Mouse (Mus musculus): ENCODE measurements around the gene Jdp2. TPM values are rescaled to one million over a fixed set of nuclear protein-coding genes. Genes with fewer than 3 reads are reported as not detected.
A peak's percentile ranks its signal among the peaks of the same experiment; 100 is the strongest.

Jdp2 gene
- polyA plus RNA-seq, 2 experiments = 3.2 to 43.9 TPM

DNA sequence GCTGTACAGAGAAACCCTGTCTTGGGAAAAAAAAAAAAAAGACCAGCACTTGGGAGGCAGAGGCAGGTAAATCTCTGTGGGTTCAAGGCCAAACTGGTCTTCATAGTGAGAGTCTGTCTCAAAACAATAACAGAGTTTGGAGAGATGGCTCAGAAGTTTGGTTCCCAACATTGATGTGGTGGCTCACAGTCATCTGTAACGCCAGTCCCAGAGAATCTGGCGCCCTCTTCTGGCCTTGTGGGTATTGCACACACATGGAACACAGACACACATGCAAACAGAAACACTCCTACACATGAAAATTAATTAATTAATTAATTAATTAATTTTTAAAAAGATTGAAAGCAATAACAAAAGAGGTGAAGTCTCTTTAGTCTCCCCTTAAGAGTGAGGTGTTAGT, 83.5 kb downstream of the Jdp2 start:
- no peak overlapping the region for H3K4me2 ChIP-seq (replicated peaks; ENCODE audit: low read depth, low read length, severe bottlenecking)
- TF ChIP-seq POLR2A (IDR thresholded peaks at IDR 0.05; ENCODE audit: borderline replicate concordance, extremely low read depth, insufficient read depth, insufficient read length) = no peak
- ATAC-seq (ENCODE audit: low FRiP score, low read depth) (no peak), DNase-seq (ENCODE audit: low spot score) (no peak)
- H3K27me3 ChIP-seq (ENCODE audit: control insufficient read depth, insufficient read depth, low read length) = no peaks in the 10 kb centered on the region
- no peak overlapping the region for H3K9ac ChIP-seq (ENCODE audit: low read depth, low read length, severe bottlenecking)
- peaks cover 6% of the 10 kb centered on the region for H3K4me1 ChIP-seq (ENCODE audit: control insufficient read depth, insufficient read depth, low read length)
- H3K27ac ChIP-seq (replicated peaks; ENCODE audit: low read depth, low read length) = no peak overlapping the region
- no peaks in the 10 kb centered on the region for H3K36me3 ChIP-seq (ENCODE audit: control insufficient read depth, insufficient read depth, low read length)
- no peaks in the 10 kb centered on the region for H3K9me3 ChIP-seq (ENCODE audit: control insufficient read depth, low read length)
- 44% methylated on average over 2 of the region's 2 CpGs for WGBS
- no peak overlapping the region for H3K4me3 ChIP-seq (replicated peaks; ENCODE audit: low read length)

GRCm38 (mm10) chr12:85684411-85685275, 85.8 kb downstream of the Jdp2 start:
- Histone ChIP-seq H3K9ac (ENCODE audit: low read depth, low read length, severe bottlenecking) (no peak overlapping the region), H3K4me2 (replicated peaks; ENCODE audit: low read depth, low read length, severe bottlenecking) (no peak overlapping the region), H3K4me1 (ENCODE audit: control insufficient read depth, insufficient read depth, low read length) (peaks cover 6% of the 10 kb centered on the region), H3K27me3 (ENCODE audit: control insufficient read depth, insufficient read depth, low read length) (no peaks in the 10 kb centered on the region), H3K36me3 (ENCODE audit: control insufficient read depth, insufficient read depth, low read length) (no peaks in the 10 kb centered on the region), H3K9me3 (ENCODE audit: control insufficient read depth, low read length) (no peaks in the 10 kb centered on the region), H3K27ac (replicated peaks; ENCODE audit: low read depth, low read length) (no peak overlapping the region), H3K4me3 (replicated peaks; ENCODE audit: low read length) (no peak overlapping the region)
- 79% methylated on average over 16 of the region's 16 CpGs for WGBS
- TF ChIP-seq POLR2A (IDR thresholded peaks at IDR 0.05; ENCODE audit: borderline replicate concordance, extremely low read depth, insufficient read depth, insufficient read length) = no peak
- ATAC-seq (ENCODE audit: low FRiP score, low read depth) (no peak), DNase-seq (ENCODE audit: low spot score) (no peak)

- H3K4me2 ChIP-seq (replicated peaks; ENCODE audit: low read depth, low read length, severe bottlenecking) = peak within 1 kb of the TSS; percentile 36
- TF ChIP-seq POLR2A (IDR thresholded peaks at IDR 0.05; ENCODE audit: borderline replicate concordance, extremely low read depth, insufficient read depth, insufficient read length) = no peak
- H3K4me3 ChIP-seq (replicated peaks; ENCODE audit: low read length) = no peak within 1 kb of the TSS; the same call in 1 of the 2 replicates
Observed at GRCm38 (mm10) chr12:85686466-85687216, 87.8 kb downstream of the Jdp2 start, which contains the start of gene Batf. Gene Batf (plus strand): TSS chr12:85686669.

DNA sequence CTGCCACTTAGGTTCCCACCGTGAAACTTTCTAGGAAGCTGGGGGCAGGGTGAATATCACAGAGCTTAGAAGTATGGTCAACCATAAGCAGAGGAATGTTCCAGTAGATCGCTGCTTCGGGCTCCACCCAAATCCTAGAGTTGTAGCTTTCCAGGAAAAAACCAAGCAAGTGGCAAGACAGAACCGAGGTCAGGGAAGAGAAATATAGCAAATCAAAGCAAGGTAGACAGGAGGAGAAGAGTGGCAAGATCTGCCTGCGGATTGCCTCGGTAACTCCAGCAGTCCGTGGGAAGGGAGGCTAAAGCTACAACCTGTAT, 88.3 kb downstream of the Jdp2 start:
- H3K4me3 ChIP-seq (replicated peaks; ENCODE audit: low read length) = no peak overlapping the region
- TF ChIP-seq POLR2A (IDR thresholded peaks at IDR 0.05; ENCODE audit: borderline replicate concordance, extremely low read depth, insufficient read depth, insufficient read length) = no peak
- H3K27me3 ChIP-seq (ENCODE audit: control insufficient read depth, insufficient read depth, low read length) = no peaks in the 10 kb centered on the region
- peak overlapping the region; percentile 36; the same call in 1 of the 2 replicates for H3K4me2 ChIP-seq (replicated peaks; ENCODE audit: low read depth, low read length, severe bottlenecking)
- H3K36me3 ChIP-seq (ENCODE audit: control insufficient read depth, insufficient read depth, low read length) = no peaks in the 10 kb centered on the region
- ATAC-seq (ENCODE audit: low FRiP score, low read depth) = no peak
- H3K9ac ChIP-seq (ENCODE audit: low read depth, low read length, severe bottlenecking) = peak overlapping the region; percentile 17; the same call in 1 of the 2 replicates
- no peaks in the 10 kb centered on the region for H3K9me3 ChIP-seq (ENCODE audit: control insufficient read depth, low read length)
- H3K27ac ChIP-seq (replicated peaks; ENCODE audit: low read depth, low read length) = no peak overlapping the region
- 78% methylated on average over 7 of the region's 7 CpGs for WGBS
- peaks cover 6% of the 10 kb centered on the region for H3K4me1 ChIP-seq (ENCODE audit: control insufficient read depth, insufficient read depth, low read length)
- DNase-seq (ENCODE audit: low spot score) = no peak

More at GRCm38 (mm10) chr12:85686466-85687216, 87.8 kb downstream of the Jdp2 start, which contains the start of gene Batf:
- Histone ChIP-seq H3K4me1 (ENCODE audit: control insufficient read depth, insufficient read depth, low read length) (peaks cover 6% of the 10 kb centered on the region), H3K9me3 (ENCODE audit: control insufficient read depth, low read length) (no peaks in the 10 kb centered on the region), H3K9ac (ENCODE audit: low read depth, low read length, severe bottlenecking) (peak within 1 kb of the TSS; percentile 17; the same call in 1 of the 2 replicates), H3K27me3 (ENCODE audit: control insufficient read depth, insufficient read depth, low read length) (no peaks in the 10 kb centered on the region), H3K36me3 (ENCODE audit: control insufficient read depth, insufficient read depth, low read length) (no peaks in the 10 kb centered on the region), H3K27ac (replicated peaks; ENCODE audit: low read depth, low read length) (no peak within 1 kb of the TSS)
- DNase-seq (ENCODE audit: low spot score) (no peak), ATAC-seq (ENCODE audit: low FRiP score, low read depth) (no peak; the same call in 1 of the 2 replicates)
- 34% methylated on average over 18 of the region's 22 CpGs for WGBS

DNA sequence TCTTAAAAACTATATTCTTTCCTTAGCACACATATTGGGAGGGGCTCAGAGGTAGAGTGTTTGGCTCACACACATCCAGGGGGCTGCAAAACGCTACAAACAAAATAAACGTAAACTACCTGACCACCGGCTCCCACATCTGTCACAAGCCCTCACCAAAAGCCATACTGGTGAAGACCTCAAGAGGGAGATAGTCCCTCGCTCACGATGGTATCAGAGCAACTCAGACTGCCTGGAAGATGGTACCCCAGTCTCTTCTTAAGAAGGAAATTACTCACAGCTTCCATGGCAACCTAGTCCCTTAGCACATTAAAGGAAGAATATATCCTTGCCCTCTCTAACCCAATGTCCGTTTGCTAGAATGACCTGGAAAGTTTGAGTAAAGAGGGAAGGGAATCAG, 89.0 kb downstream of the Jdp2 start:
- H3K27ac ChIP-seq (replicated peaks; ENCODE audit: low read depth, low read length) = no peak overlapping the region
- peaks cover 6% of the 10 kb centered on the region for H3K4me1 ChIP-seq (ENCODE audit: control insufficient read depth, insufficient read depth, low read length)
- no peak for DNase-seq (ENCODE audit: low spot score)
- H3K4me2 ChIP-seq (replicated peaks; ENCODE audit: low read depth, low read length, severe bottlenecking) = no peak overlapping the region
- no peaks in the 10 kb centered on the region for H3K36me3 ChIP-seq (ENCODE audit: control insufficient read depth, insufficient read depth, low read length)
- H3K9me3 ChIP-seq (ENCODE audit: control insufficient read depth, low read length) = no peaks in the 10 kb centered on the region
- WGBS = 67% methylated on average over 6 of the region's 6 CpGs
- no peaks in the 10 kb centered on the region for H3K27me3 ChIP-seq (ENCODE audit: control insufficient read depth, insufficient read depth, low read length)
- no peak overlapping the region for H3K4me3 ChIP-seq (replicated peaks; ENCODE audit: low read length)
- no peak for ATAC-seq (ENCODE audit: low FRiP score, low read depth)
- no peak overlapping the region for H3K9ac ChIP-seq (ENCODE audit: low read depth, low read length, severe bottlenecking)
- TF ChIP-seq POLR2A (IDR thresholded peaks at IDR 0.05; ENCODE audit: borderline replicate concordance, extremely low read depth, insufficient read depth, insufficient read length) = no peak

Other genes starting within 250 kb of the Jdp2 start
- 213 and 222 TPM in 2 replicates for gene Tmed10, start 224.2 kb upstream of the Jdp2 start, polyA plus RNA-seq (2012; rRNA removed)
- gene Tmed10, start 224.2 kb upstream of the Jdp2 start, polyA plus RNA-seq (2014; fragmentation: Nextera tagmentation; extraction: Ambion mirVana) = 394 and 398 TPM in 2 replicates
- gene Fos, start 125.1 kb upstream of the Jdp2 start, polyA plus RNA-seq (2012; rRNA removed) = 13.6 and 19.7 TPM in 2 replicates
- gene Fos, start 125.1 kb upstream of the Jdp2 start, polyA plus RNA-seq (2014; fragmentation: Nextera tagmentation; extraction: Ambion mirVana) = 17.1 and 19.3 TPM in 2 replicates
- gene Batf, start 87.6 kb downstream of the Jdp2 start, polyA plus RNA-seq (2012; rRNA removed) = 3.2 and 3.5 TPM in 2 replicates
- gene Batf, start 87.6 kb downstream of the Jdp2 start, polyA plus RNA-seq (2014; fragmentation: Nextera tagmentation; extraction: Ambion mirVana) = 4.6 and 5.3 TPM in 2 replicates
- 4.4 and 4.7 TPM in 2 replicates for gene Flvcr2, start 147.5 kb downstream of the Jdp2 start, polyA plus RNA-seq (2012; rRNA removed)
- 1.9 and 2.8 TPM in 2 replicates for gene Flvcr2, start 147.5 kb downstream of the Jdp2 start, polyA plus RNA-seq (2014; fragmentation: Nextera tagmentation; extraction: Ambion mirVana)
- gene Erg28, start 225.5 kb downstream of the Jdp2 start, polyA plus RNA-seq (2012; rRNA removed) = 86.7 and 92.7 TPM in 2 replicates
- gene Erg28, start 225.5 kb downstream of the Jdp2 start, polyA plus RNA-seq (2014; fragmentation: Nextera tagmentation; extraction: Ambion mirVana) = 110 and 120 TPM in 2 replicates
- gene Ttll5, start 225.6 kb downstream of the Jdp2 start, polyA plus RNA-seq (2012; rRNA removed) = 16.3 and 20.2 TPM in 2 replicates
- gene Ttll5, start 225.6 kb downstream of the Jdp2 start, polyA plus RNA-seq (2014; fragmentation: Nextera tagmentation; extraction: Ambion mirVana) = 13.9 and 14.6 TPM in 2 replicates